Mouse (Mus musculus): ENCODE results near the gene Oxct1. TPM values are rescaled to one million over a fixed set of nuclear protein-coding genes. Genes with fewer than 3 reads are reported as not detected.

Gene Oxct1
- polyA plus RNA-seq, 1 experiment from 2014 or later, result 424 TPM

- ATAC-seq (ENCODE audit: low FRiP score), result no peak
- H3K9ac ChIP-seq (replicated peaks), result no peak overlapping the region
- 69% methylated on average over 10 of the region's 10 CpGs for WGBS
- no peak overlapping the region for H3K4me2 ChIP-seq
- H3K4me1 ChIP-seq, result no peaks in the 10 kb centered on the region
- H3K9me3 ChIP-seq (replicated peaks), result no peaks in the 10 kb centered on the region
- H3K27ac ChIP-seq (replicated peaks), result no peak overlapping the region
- no peaks in the 10 kb centered on the region for H3K36me3 ChIP-seq
- no peaks in the 10 kb centered on the region for H3K27me3 ChIP-seq (replicated peaks)
- H3K4me3 ChIP-seq (replicated peaks), result no peak overlapping the region
Observed at GRCm38 (mm10) chr15:4085600-4086384, 59.6 kb downstream of the Oxct1 start.

- H3K9ac ChIP-seq (replicated peaks), result no peak overlapping the region
- no peak overlapping the region for H3K27ac ChIP-seq (replicated peaks)
- H3K4me1 ChIP-seq, result no peaks in the 10 kb centered on the region
- H3K4me2 ChIP-seq, result no peak overlapping the region
- peaks cover 13% of the 10 kb centered on the region for H3K36me3 ChIP-seq
- no peaks in the 10 kb centered on the region for H3K27me3 ChIP-seq (replicated peaks)
- WGBS, result 67% methylated on average over 4 of the region's 4 CpGs
- no peaks in the 10 kb centered on the region for H3K9me3 ChIP-seq (replicated peaks)
- no peak overlapping the region for H3K4me3 ChIP-seq (replicated peaks)
- no peak for ATAC-seq (ENCODE audit: low FRiP score)
Observed at GRCm38 (mm10) chr15:4087446-4087845, 61.3 kb downstream of the Oxct1 start.

- Histone ChIP-seq H3K36me3 (peaks cover 15% of the 10 kb centered on the region), H3K9ac (replicated peaks) (no peak overlapping the region), H3K27me3 (replicated peaks) (no peaks in the 10 kb centered on the region), H3K4me2 (no peak overlapping the region), H3K4me1 (no peaks in the 10 kb centered on the region), H3K9me3 (replicated peaks) (no peaks in the 10 kb centered on the region), H3K27ac (replicated peaks) (no peak overlapping the region), H3K4me3 (replicated peaks) (no peak overlapping the region)
- no peak for ATAC-seq (ENCODE audit: low FRiP score)
- WGBS, result 34% methylated on average over 7 of the region's 7 CpGs
Observed at GRCm38 (mm10) chr15:4087914-4088313, 61.7 kb downstream of the Oxct1 start.

- no peaks in the 10 kb centered on the region for H3K9me3 ChIP-seq (replicated peaks)
- H3K4me2 ChIP-seq, result no peak overlapping the region
- H3K9ac ChIP-seq (replicated peaks), result no peak overlapping the region
- H3K4me1 ChIP-seq, result no peaks in the 10 kb centered on the region
- no peaks in the 10 kb centered on the region for H3K27me3 ChIP-seq (replicated peaks)
- H3K36me3 ChIP-seq, result peaks cover 15% of the 10 kb centered on the region
- WGBS, result 73% methylated on average over 3 of the region's 3 CpGs
- no peak overlapping the region for H3K4me3 ChIP-seq (replicated peaks)
- ATAC-seq (ENCODE audit: low FRiP score), result no peak
- H3K27ac ChIP-seq (replicated peaks), result no peak overlapping the region
Observed at GRCm38 (mm10) chr15:4090601-4091000, 64.4 kb downstream of the Oxct1 start.

GRCm38 (mm10) chr15:4092586-4092985 is 66.4 kb downstream of the Oxct1 start:
- 93% methylated on average over 2 of the region's 2 CpGs for WGBS
- Histone ChIP-seq H3K27ac (replicated peaks) (no peak overlapping the region), H3K36me3 (peaks cover 24% of the 10 kb centered on the region), H3K9me3 (replicated peaks) (no peaks in the 10 kb centered on the region), H3K4me1 (no peaks in the 10 kb centered on the region), H3K27me3 (replicated peaks) (no peaks in the 10 kb centered on the region), H3K9ac (replicated peaks) (no peak overlapping the region), H3K4me3 (replicated peaks) (no peak overlapping the region), H3K4me2 (no peak overlapping the region)
- no peak for ATAC-seq (ENCODE audit: low FRiP score)

- no peak overlapping the region for H3K27ac ChIP-seq (replicated peaks)
Observed at GRCm38 (mm10) chr15:4100341-4100921, 74.2 kb downstream of the Oxct1 start.

GRCm38 (mm10) chr15:4101025-4101424 is 74.8 kb downstream of the Oxct1 start:
- no peaks in the 10 kb centered on the region for H3K9me3 ChIP-seq (replicated peaks)
- H3K36me3 ChIP-seq, result peaks cover 28% of the 10 kb centered on the region
- WGBS, result 74% methylated on average over 10 of the region's 10 CpGs
- H3K4me2 ChIP-seq, result no peak overlapping the region
- no peak overlapping the region for H3K9ac ChIP-seq (replicated peaks)
- H3K27me3 ChIP-seq (replicated peaks), result no peaks in the 10 kb centered on the region
- no peak overlapping the region for H3K27ac ChIP-seq (replicated peaks)
- H3K4me3 ChIP-seq (replicated peaks), result no peak overlapping the region
- H3K4me1 ChIP-seq, result peaks cover 10% of the 10 kb centered on the region
- ATAC-seq (ENCODE audit: low FRiP score), result no peak

More at GRCm38 (mm10) chr15:4100341-4100921, 74.2 kb downstream of the Oxct1 start:
- Histone ChIP-seq H3K9me3 (replicated peaks) (no peaks in the 10 kb centered on the region), H3K27me3 (replicated peaks) (no peaks in the 10 kb centered on the region), H3K36me3 (peaks cover 28% of the 10 kb centered on the region), H3K4me3 (replicated peaks) (no peak overlapping the region), H3K4me1 (peaks cover 10% of the 10 kb centered on the region), H3K4me2 (no peak overlapping the region), H3K9ac (replicated peaks) (no peak overlapping the region)
- 79% methylated on average over 10 of the region's 10 CpGs for WGBS
- ATAC-seq (ENCODE audit: low FRiP score), result no peak

- Histone ChIP-seq H3K4me3 (replicated peaks) (no peak overlapping the region), H3K36me3 (peaks cover 19% of the 10 kb centered on the region), H3K9ac (replicated peaks) (no peak overlapping the region), H3K4me2 (no peak overlapping the region), H3K4me1 (peaks cover 10% of the 10 kb centered on the region), H3K27ac (replicated peaks) (no peak overlapping the region), H3K9me3 (replicated peaks) (no peaks in the 10 kb centered on the region), H3K27me3 (replicated peaks) (no peaks in the 10 kb centered on the region)
- 72% methylated on average over 12 of the region's 12 CpGs for WGBS
- ATAC-seq (ENCODE audit: low FRiP score), result no peak
Observed at GRCm38 (mm10) chr15:4104319-4104718, 78.1 kb downstream of the Oxct1 start.

GRCm38 (mm10) chr15:4105498-4105897 is 79.3 kb downstream of the Oxct1 start:
- peaks cover 10% of the 10 kb centered on the region for H3K4me1 ChIP-seq
- no peaks in the 10 kb centered on the region for H3K27me3 ChIP-seq (replicated peaks)
- H3K4me3 ChIP-seq (replicated peaks), result no peak overlapping the region
- peak; percentile 72 for ATAC-seq (ENCODE audit: low FRiP score)
- no peak overlapping the region for H3K9ac ChIP-seq (replicated peaks)
- H3K36me3 ChIP-seq, result peaks cover 18% of the 10 kb centered on the region
- 33% methylated on average over 4 of the region's 4 CpGs for WGBS
- H3K4me2 ChIP-seq, result no peak overlapping the region
- no peaks in the 10 kb centered on the region for H3K9me3 ChIP-seq (replicated peaks)
- H3K27ac ChIP-seq (replicated peaks), result peak overlapping the region; percentile 54; the same call in 1 of the 2 replicates

GRCm38 (mm10) chr15:4119962-4120361 is 93.8 kb downstream of the Oxct1 start:
- Histone ChIP-seq H3K27ac (replicated peaks) (no peak overlapping the region), H3K36me3 (no peaks in the 10 kb centered on the region), H3K4me2 (no peak overlapping the region), H3K9ac (replicated peaks) (no peak overlapping the region), H3K4me1 (no peaks in the 10 kb centered on the region), H3K9me3 (replicated peaks) (no peaks in the 10 kb centered on the region), H3K4me3 (replicated peaks) (no peak overlapping the region), H3K27me3 (replicated peaks) (no peaks in the 10 kb centered on the region)
- ATAC-seq (ENCODE audit: low FRiP score), result no peak
- 85% methylated on average over 6 of the region's 6 CpGs for whole genome bisulfite sequencing

GRCm38 (mm10) chr15:4124648-4125047 is 98.5 kb downstream of the Oxct1 start:
- H3K9me3 ChIP-seq (replicated peaks), result no peaks in the 10 kb centered on the region
- no peak overlapping the region for H3K4me3 ChIP-seq (replicated peaks)
- H3K4me1 ChIP-seq, result no peaks in the 10 kb centered on the region
- peaks cover 10% of the 10 kb centered on the region for H3K36me3 ChIP-seq
- H3K27ac ChIP-seq (replicated peaks), result no peak overlapping the region
- H3K9ac ChIP-seq (replicated peaks), result no peak overlapping the region
- no peak overlapping the region for H3K4me2 ChIP-seq
- H3K27me3 ChIP-seq (replicated peaks), result no peaks in the 10 kb centered on the region
- WGBS, result 34% methylated on average over 3 of the region's 3 CpGs
- ATAC-seq (ENCODE audit: low FRiP score), result no peak

- H3K4me3 ChIP-seq (replicated peaks), result no peak overlapping the region
- no peak overlapping the region for H3K27ac ChIP-seq (replicated peaks)
- H3K9ac ChIP-seq (replicated peaks), result no peak overlapping the region
- no peak overlapping the region for H3K4me2 ChIP-seq
- ATAC-seq (ENCODE audit: low FRiP score), result no peak
- H3K9me3 ChIP-seq (replicated peaks), result no peaks in the 10 kb centered on the region
- H3K36me3 ChIP-seq, result peaks cover 17% of the 10 kb centered on the region
- WGBS, result 27% methylated on average over 1 of the region's 1 CpGs
- no peaks in the 10 kb centered on the region for H3K4me1 ChIP-seq
- no peaks in the 10 kb centered on the region for H3K27me3 ChIP-seq (replicated peaks)
Observed at GRCm38 (mm10) chr15:4138524-4138923, 112.3 kb downstream of the Oxct1 start.
